Mouse (Mus musculus) CH12.LX (cell line): ENCODE data around the gene Cog7.

ENCODE experiments used
- BHLHE40 ChIP-seq: IDR thresholded peaks from 2 replicates; pipeline ENCODE4 v1.6.1; 2011; ENCODE audit warnings: mild to moderate bottlenecking, low read depth, low read length, improper control_type of control experiment
- CTCF ChIP-seq, 2 experiments: IDR thresholded peaks in 1 of 2; conservative IDR thresholded peaks in 1 of 2; 2 replicates each; pipeline ENCODE4 v1.5.1; 2011 to 2012; ENCODE audit warnings: low read depth in 2 of 2, low read length in 2 of 2, improper control_type of control experiment in 1 of 2, inconsistent platforms in 1 of 2, mild to moderate bottlenecking in 1 of 2, moderate library complexity in 1 of 2
- MAFK ChIP-seq: IDR thresholded peaks from 2 replicates; pipeline ENCODE4 v1.6.1; 2011; ENCODE audit warnings: low read length, improper control_type of control experiment; ENCODE audit not compliant: insufficient replicate concordance
- MAZ ChIP-seq: IDR thresholded peaks from 2 replicates; pipeline ENCODE4 v1.6.1; 2012; ENCODE audit warnings: low read depth, mild to moderate bottlenecking, inconsistent platforms, low read length, improper control_type of control experiment, moderate library complexity
- NRF1 ChIP-seq: IDR thresholded peaks from 2 replicates; pipeline ENCODE4 v1.6.1; 2014; ENCODE audit warnings: low read depth, mild to moderate bottlenecking, inconsistent platforms, low read length, improper control_type of control experiment, moderate library complexity
- POLR2A ChIP-seq: IDR thresholded peaks from 2 replicates; pipeline ENCODE4 v1.6.1; 2011; ENCODE audit warnings: low read depth, mild to moderate bottlenecking, improper control_type of control experiment, low read length
- POLR2AphosphoS2 ChIP-seq: IDR thresholded peaks from 2 replicates; pipeline ENCODE4 v1.6.1; 2011; ENCODE audit warnings: low read depth, low read length, improper control_type of control experiment
- SMC3 ChIP-seq: IDR thresholded peaks from 2 replicates; pipeline ENCODE4 v1.6.1; 2011; ENCODE audit warnings: low read depth, low read length, improper control_type of control experiment
- TBP ChIP-seq: conservative IDR thresholded peaks from 2 replicates; pipeline ENCODE4 v1.6.1; 2011; ENCODE audit warnings: low read depth, low read length, improper control_type of control experiment
- TCF12 ChIP-seq: IDR thresholded peaks from 2 replicates; pipeline ENCODE4 v1.6.1; 2014; ENCODE audit warnings: low read depth, mild to moderate bottlenecking, inconsistent platforms, low read length, improper control_type of control experiment
- USF1 ChIP-seq: IDR thresholded peaks from 2 replicates; pipeline ENCODE4 v1.6.1; 2014; ENCODE audit warnings: low read depth, mild to moderate bottlenecking, inconsistent platforms, low read length, improper control_type of control experiment
- ZC3H11A ChIP-seq: IDR thresholded peaks from 2 replicates; pipeline ENCODE4 v1.6.1; 2012; ENCODE audit warnings: low read depth, mild to moderate bottlenecking, inconsistent platforms, low read length, improper control_type of control experiment

DNA sequence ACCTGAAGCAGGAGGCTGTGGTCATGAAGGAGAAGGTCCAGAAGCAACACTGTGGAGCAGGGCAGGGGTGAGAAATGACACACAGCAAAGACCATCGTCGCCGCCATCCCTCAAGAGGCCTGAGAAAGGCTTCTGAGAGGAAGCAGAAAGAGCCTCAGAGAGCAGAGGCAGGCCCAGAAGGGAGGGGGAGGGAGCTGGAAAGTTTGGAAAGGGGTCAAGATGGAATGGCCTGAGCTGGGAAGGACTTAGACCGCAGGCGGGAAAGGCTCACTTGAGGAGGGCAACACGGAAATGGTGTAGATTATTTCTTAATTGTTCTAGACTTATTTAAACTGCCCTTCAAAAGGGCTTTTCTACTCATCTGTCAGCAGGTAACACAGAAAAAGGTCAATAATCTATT is 47.8 kb downstream of the Cog7 start:
- TF ChIP-seq POLR2AphosphoS2 (no peak), CTCF (conservative IDR thresholded peaks at IDR 0.05 in 1 of 2, IDR thresholded peaks at IDR 0.05 in 1 of 2; ENCODE audit: low read depth in 2 of 2, low read length in 2 of 2) (no peak), TBP (no peak), POLR2A (no peak), ZC3H11A (no peak), USF1 (no peak), BHLHE40 (no peak), SMC3 (no peak), NRF1 (no peak), MAZ (no peak), MAFK (no peak), TCF12 (no peak)
